Mouse (Mus musculus): ENCODE data around the gene Arhgap15. TPM values are rescaled to one million over a fixed set of nuclear protein-coding genes. Genes with fewer than 3 reads are reported as not detected.
"Not testable (repeated sequence)": the region's sequence is repeated elsewhere in the genome, so short reads cannot be mapped to it uniquely, and the experiment has no call there.

Gene Arhgap15
- polyA plus RNA-seq (2012; ENCODE audit: insufficient read depth, insufficient read length, missing spikeins), result 42.7 and 43.7 TPM in 2 replicates

DNA sequence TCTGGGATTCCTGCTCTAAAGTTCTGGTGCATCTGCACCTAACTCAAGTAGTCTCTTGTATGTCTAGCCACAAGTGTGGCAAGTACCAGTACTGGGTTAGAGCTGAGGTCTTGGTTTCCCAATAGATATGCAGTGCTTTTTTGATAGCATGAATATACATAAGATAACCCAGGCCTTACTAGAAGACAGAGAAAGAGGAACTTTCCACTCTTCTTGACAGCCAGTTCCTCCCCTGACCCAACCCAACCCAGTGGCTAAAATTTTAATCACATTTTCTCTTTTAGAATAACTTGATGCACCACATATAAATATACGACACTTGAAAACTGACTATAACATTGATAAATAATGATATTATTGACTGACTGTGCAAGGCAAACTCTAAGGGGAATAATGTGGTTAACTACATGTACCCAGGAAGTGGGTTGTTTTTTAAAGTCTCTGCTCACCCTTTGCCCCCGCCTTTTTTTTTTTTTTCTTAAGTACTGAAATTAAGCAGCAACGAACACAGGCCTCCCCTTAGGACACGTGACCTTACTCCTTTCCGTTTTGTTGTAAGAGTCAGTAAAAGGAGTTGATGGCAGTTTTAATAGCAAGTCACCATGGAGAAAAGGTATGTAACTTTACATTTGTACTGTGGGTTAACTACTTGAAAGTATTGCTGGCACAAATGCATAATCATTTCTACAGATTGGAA is at the start of gene Arhgap15:
Arhgap15 (plus strand) TSS at position 538 of the 697 bp plus-strand sequence.
- peak within 1 kb of the TSS; percentile 68 for H3K27ac ChIP-seq (ENCODE audit: insufficient read depth, low read depth, low read length)
- H3K4me1 ChIP-seq (ENCODE audit: control insufficient read depth, insufficient read depth, low read length), result peaks cover 29% of the 10 kb centered on the region
- peak within 1 kb of the TSS; percentile 44 for H3K4me3 ChIP-seq (ENCODE audit: insufficient read depth, low read length)
- TF ChIP-seq POLR2A (IDR thresholded peaks at IDR 0.05; ENCODE audit: borderline replicate concordance, low read depth, low read length) (no peak), CTCF (IDR thresholded peaks at IDR 0.05; ENCODE audit: low read depth, low read length) (no peak)

GRCm38 (mm10) chr2:43712611-43713138 is 35.9 kb upstream of the Arhgap15 start:
- Histone ChIP-seq H3K27ac (ENCODE audit: insufficient read depth, low read depth, low read length) (no peak overlapping the region), H3K4me3 (ENCODE audit: insufficient read depth, low read length) (no peak overlapping the region)
- TF ChIP-seq CTCF (IDR thresholded peaks at IDR 0.05; ENCODE audit: low read depth, low read length) (no peak), POLR2A (IDR thresholded peaks at IDR 0.05; ENCODE audit: borderline replicate concordance, low read depth, low read length) (no peak)

DNA sequence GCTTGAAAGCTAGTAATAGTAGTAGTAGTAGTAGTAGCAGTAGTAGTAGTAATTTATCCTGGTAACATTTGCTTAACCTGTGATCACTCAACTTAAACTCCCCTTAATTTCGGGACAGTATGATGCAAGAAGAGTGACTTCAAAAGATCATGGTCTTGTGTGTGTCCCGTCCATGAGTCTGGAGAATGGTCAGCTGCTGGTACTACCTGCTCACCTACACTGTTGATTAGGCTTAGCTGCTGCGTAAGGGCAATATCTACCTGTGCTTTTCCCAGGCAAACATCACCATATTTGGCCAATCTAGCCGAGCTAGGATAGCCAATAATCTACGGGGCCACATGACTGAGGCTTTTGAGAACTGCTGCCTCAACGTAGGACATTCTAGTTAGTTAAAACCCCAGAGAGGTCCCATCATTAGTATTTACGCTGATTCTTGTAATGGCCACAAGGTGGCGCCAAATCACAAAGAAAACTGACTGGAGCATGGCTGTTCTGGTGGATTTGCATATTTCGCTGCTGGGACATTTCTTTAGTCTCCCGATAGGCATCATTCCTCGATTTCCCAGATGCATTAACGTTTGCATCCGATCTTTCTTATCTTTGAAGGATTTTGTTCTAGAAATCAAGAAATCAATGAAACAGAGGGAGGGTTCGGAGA is 26.0 kb upstream of the Arhgap15 start:
- peaks cover 5% of the 10 kb centered on the region for H3K4me1 ChIP-seq (ENCODE audit: control insufficient read depth, insufficient read depth, low read length)
- H3K4me3 ChIP-seq (ENCODE audit: insufficient read depth, low read length), result no peak overlapping the region
- no peak overlapping the region for H3K27ac ChIP-seq (ENCODE audit: insufficient read depth, low read depth, low read length)
- TF ChIP-seq CTCF (IDR thresholded peaks at IDR 0.05; ENCODE audit: low read depth, low read length) (no peak), POLR2A (IDR thresholded peaks at IDR 0.05; ENCODE audit: borderline replicate concordance, low read depth, low read length) (no peak)

More at GRCm38 (mm10) chr2:43712611-43713138, 35.9 kb upstream of the Arhgap15 start:
- no peaks in the 10 kb centered on the region for H3K4me1 ChIP-seq (ENCODE audit: control insufficient read depth, insufficient read depth, low read length)

- TF ChIP-seq CTCF (IDR thresholded peaks at IDR 0.05; ENCODE audit: low read depth, low read length), result no peak
- no peak for TF ChIP-seq POLR2A (IDR thresholded peaks at IDR 0.05; ENCODE audit: borderline replicate concordance, low read depth, low read length)
- peaks cover 8% of the 10 kb centered on the region for H3K4me1 ChIP-seq (ENCODE audit: control insufficient read depth, insufficient read depth, low read length)
- H3K4me3 ChIP-seq (ENCODE audit: insufficient read depth, low read length), result no peak overlapping the region
- H3K27ac ChIP-seq (ENCODE audit: insufficient read depth, low read depth, low read length), result no peak overlapping the region
These were observed 25.5 kb upstream of the Arhgap15 start for GRCm38 (mm10) chr2:43723104-43723541.

GRCm38 (mm10) chr2:43727181-43727580 is 21.4 kb upstream of the Arhgap15 start:
- H3K27ac ChIP-seq (ENCODE audit: insufficient read depth, low read depth, low read length), result no peak overlapping the region
- H3K4me3 ChIP-seq (ENCODE audit: insufficient read depth, low read length), result no peak overlapping the region
- H3K4me1 ChIP-seq (ENCODE audit: control insufficient read depth, insufficient read depth, low read length), result peaks cover 8% of the 10 kb centered on the region
- TF ChIP-seq POLR2A (IDR thresholded peaks at IDR 0.05; ENCODE audit: borderline replicate concordance, low read depth, low read length) (no peak), CTCF (IDR thresholded peaks at IDR 0.05; ENCODE audit: low read depth, low read length) (no peak)

DNA sequence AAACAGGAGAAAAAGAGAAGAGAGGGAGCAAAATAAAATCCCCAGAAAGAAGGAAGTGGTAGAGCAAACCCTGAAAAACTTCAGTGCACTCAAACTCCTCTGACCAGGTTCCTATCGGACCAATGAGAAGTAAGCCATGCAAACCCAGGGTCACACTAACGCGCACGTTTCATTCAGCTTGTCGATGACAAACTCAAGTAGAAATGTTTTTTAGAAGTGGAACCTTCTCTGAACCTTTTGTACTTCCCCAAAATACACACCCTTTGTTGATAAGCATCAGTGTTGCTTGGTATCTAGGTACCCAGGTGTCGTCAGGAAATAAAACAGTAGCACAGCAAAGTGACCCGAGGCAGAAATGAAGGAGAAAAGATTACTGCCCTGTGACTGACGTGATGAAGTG is 20.9 kb upstream of the Arhgap15 start:
- TF ChIP-seq POLR2A (IDR thresholded peaks at IDR 0.05; ENCODE audit: borderline replicate concordance, low read depth, low read length) (no peak), CTCF (IDR thresholded peaks at IDR 0.05; ENCODE audit: low read depth, low read length) (no peak)
- H3K4me1 ChIP-seq (ENCODE audit: control insufficient read depth, insufficient read depth, low read length), result peaks cover 8% of the 10 kb centered on the region
- no peak overlapping the region for H3K4me3 ChIP-seq (ENCODE audit: insufficient read depth, low read length)
- no peak overlapping the region for H3K27ac ChIP-seq (ENCODE audit: insufficient read depth, low read depth, low read length)

DNA sequence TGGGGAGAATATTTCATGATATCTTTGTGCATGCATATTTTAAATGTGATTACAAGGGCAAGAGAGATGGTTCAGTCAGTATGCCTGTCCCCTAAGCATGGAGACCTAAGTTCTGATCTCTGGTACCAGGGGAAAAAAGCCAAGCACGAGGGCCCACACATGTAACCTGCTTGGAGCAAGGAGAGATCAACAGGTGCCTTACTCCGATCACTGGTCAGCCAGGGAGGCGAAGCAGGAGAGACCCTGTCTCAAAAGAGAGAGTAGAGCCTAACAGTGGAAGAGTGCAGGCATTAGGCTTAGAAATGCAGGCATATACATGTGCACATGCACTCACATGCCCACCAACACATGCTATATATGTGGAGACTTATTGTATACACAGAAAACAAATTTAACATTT is 19.8 kb upstream of the Arhgap15 start:
- H3K4me1 ChIP-seq (ENCODE audit: control insufficient read depth, insufficient read depth, low read length), result peaks cover 8% of the 10 kb centered on the region
- TF ChIP-seq POLR2A (IDR thresholded peaks at IDR 0.05; ENCODE audit: borderline replicate concordance, low read depth, low read length) (no peak), CTCF (IDR thresholded peaks at IDR 0.05; ENCODE audit: low read depth, low read length) (no peak)
- H3K4me3 ChIP-seq (ENCODE audit: insufficient read depth, low read length), result no peak overlapping the region
- H3K27ac ChIP-seq (ENCODE audit: insufficient read depth, low read depth, low read length), result no peak overlapping the region

- H3K4me3 ChIP-seq (ENCODE audit: insufficient read depth, low read length), result no peak overlapping the region
These were observed 16.2 kb upstream of the Arhgap15 start for GRCm38 (mm10) chr2:43732396-43732795.

GRCm38 (mm10) chr2:43735071-43735470 is 13.6 kb upstream of the Arhgap15 start:
- peaks cover 18% of the 10 kb centered on the region for H3K4me1 ChIP-seq (ENCODE audit: control insufficient read depth, insufficient read depth, low read length)
- not testable (repeated sequence) for H3K27ac ChIP-seq (ENCODE audit: insufficient read depth, low read depth, low read length); H3K4me3 ChIP-seq (ENCODE audit: insufficient read depth, low read length)

More at GRCm38 (mm10) chr2:43732396-43732795, 16.2 kb upstream of the Arhgap15 start:
- TF ChIP-seq CTCF (IDR thresholded peaks at IDR 0.05; ENCODE audit: low read depth, low read length), result no peak
- no peak for TF ChIP-seq POLR2A (IDR thresholded peaks at IDR 0.05; ENCODE audit: borderline replicate concordance, low read depth, low read length)
- peaks cover 5% of the 10 kb centered on the region for H3K4me1 ChIP-seq (ENCODE audit: control insufficient read depth, insufficient read depth, low read length)
- H3K27ac ChIP-seq (ENCODE audit: insufficient read depth, low read depth, low read length), result no peak overlapping the region

- Histone ChIP-seq H3K4me3 (ENCODE audit: insufficient read depth, low read length) (no peak overlapping the region), H3K4me1 (ENCODE audit: control insufficient read depth, insufficient read depth, low read length) (peaks cover 18% of the 10 kb centered on the region), H3K27ac (ENCODE audit: insufficient read depth, low read depth, low read length) (no peak overlapping the region)
- TF ChIP-seq CTCF (IDR thresholded peaks at IDR 0.05; ENCODE audit: low read depth, low read length) (no peak), POLR2A (IDR thresholded peaks at IDR 0.05; ENCODE audit: borderline replicate concordance, low read depth, low read length) (no peak)
These were observed 11.1 kb upstream of the Arhgap15 start for GRCm38 (mm10) chr2:43737546-43737945.

All from bone marrow macrophage, adult 2 months (primary cell).